Mouse (Mus musculus): Measurements from ENCODE around the gene Chmp2b. TPM values are rescaled to one million over a fixed set of nuclear protein-coding genes. Genes with fewer than 3 reads are reported as not detected.

Gene Chmp2b
- polyA plus RNA-seq, 1 experiment from 2014 or later, result 91.9 TPM

DNA sequence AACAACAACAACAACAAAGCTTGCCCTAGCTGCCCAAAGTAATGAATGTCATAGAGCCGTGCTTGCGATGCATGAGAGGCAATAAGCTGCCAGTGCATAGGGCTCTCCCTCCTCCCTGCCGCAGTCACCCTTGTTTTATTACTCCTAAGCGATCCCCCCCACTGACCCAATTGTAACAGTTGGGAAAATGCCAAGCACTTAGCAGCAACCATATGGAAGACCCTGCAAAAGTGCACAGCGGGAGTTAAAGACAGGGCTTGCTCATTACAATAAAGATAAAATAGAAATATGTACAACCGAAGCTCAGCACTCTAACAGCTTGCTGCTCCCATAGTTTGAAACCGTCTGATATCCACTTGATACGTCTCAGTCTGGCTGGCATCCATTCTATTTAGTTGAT, 1.8 kb upstream of the Chmp2b start:
- Histone ChIP-seq H3K27me3 (ENCODE audit: control insufficient read depth, insufficient read depth, low read length) (no peaks in the 10 kb centered on the region), H3K9ac (ENCODE audit: low read depth, low read length) (no peak overlapping the region), H3K4me1 (ENCODE audit: control insufficient read depth, insufficient read depth, low read length) (peaks cover 5% of the 10 kb centered on the region; the same call in 1 of the 2 replicates), H3K36me3 (ENCODE audit: control insufficient read depth, insufficient read depth, low read length) (no peaks in the 10 kb centered on the region), H3K4me3 (ENCODE audit: low read length) (no peak overlapping the region), H3K9me3 (ENCODE audit: control insufficient read depth, low read length) (no peaks in the 10 kb centered on the region), H3K27ac (ENCODE audit: low read depth, low read length) (no peak overlapping the region), H3K4me2 (replicated peaks; ENCODE audit: low read depth, low read length) (no peak overlapping the region)
- WGBS, result 36% methylated on average over 8 of the region's 8 CpGs
- ATAC-seq (ENCODE audit: low FRiP score, low TSS enrichment), result no peak

DNA sequence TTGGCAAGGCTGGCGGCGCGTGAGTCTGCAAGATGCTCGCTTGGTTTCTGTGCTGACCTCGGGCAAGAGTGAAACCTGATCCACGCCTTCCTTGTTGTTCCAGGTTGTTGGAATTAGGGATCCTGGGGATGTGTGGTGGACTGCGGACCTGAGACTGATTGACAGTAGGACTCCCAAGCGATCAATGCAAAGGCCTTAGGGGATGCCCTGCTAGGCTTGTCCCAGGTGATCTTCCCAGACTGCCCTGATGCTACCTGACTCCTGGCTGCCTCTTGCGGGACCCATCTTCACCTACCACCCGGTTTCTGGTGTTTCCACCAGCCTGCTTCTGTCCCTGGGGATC, 309 bp upstream of the Chmp2b start:
- H3K4me2 ChIP-seq (replicated peaks; ENCODE audit: low read depth, low read length), result peak overlapping the region; percentile 76
- H3K9ac ChIP-seq (ENCODE audit: low read depth, low read length), result peak overlapping the region; percentile 85
- WGBS, result under 1% methylated on average over 10 of the region's 10 CpGs
- H3K27me3 ChIP-seq (ENCODE audit: control insufficient read depth, insufficient read depth, low read length), result no peaks in the 10 kb centered on the region
- H3K27ac ChIP-seq (ENCODE audit: low read depth, low read length), result no peak overlapping the region
- no peaks in the 10 kb centered on the region for H3K36me3 ChIP-seq (ENCODE audit: control insufficient read depth, insufficient read depth, low read length)
- peak; percentile 74 for ATAC-seq (ENCODE audit: low FRiP score, low TSS enrichment)
- H3K4me3 ChIP-seq (ENCODE audit: low read length), result peak overlapping the region; percentile 86
- no peaks in the 10 kb centered on the region for H3K9me3 ChIP-seq (ENCODE audit: control insufficient read depth, low read length)
- peaks cover 5% of the 10 kb centered on the region; the same call in 1 of the 2 replicates for H3K4me1 ChIP-seq (ENCODE audit: control insufficient read depth, insufficient read depth, low read length)

DNA sequence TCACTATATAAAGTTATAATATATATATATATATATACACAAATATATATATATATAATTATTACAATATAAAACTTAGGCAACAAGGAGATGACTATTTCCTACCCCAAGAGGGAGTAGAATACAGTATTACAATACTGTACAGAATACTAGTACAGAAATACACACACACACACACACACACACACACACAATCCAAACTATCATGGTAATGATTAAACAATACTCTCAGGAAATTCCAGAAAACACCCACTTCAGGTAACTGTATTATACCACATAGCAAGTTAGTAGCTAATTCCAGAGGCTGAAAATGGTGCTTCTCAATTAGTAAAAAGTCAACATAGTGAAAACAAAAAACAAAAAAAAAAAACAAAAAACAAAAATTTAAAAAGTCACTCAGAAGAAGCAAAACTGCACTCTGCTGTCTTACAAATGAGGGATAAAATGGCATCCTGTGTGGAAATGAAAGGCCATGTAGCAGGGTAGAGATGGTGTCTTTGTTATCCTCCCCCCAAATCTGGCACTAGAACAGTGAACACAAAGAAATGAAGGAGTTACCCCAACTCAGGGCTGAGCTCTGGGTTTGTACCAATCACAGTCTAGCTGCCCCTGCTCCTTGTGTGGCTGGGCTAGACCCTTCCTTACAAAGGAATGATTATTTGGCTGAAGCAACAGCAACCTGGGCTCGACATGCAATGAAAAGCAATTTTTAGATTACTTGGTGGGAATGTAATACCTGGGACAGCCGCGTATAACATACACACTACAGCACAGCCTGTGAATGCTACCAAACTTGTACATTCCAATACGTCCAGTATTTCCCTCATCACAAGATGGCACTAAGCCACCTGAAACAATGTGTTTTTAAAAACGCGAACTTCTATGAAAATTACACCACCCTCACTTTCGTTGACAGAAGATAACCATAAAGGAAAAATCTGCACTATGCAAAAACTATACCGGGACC, 1.2 kb downstream of the Chmp2b start:
- peak overlapping the region; percentile 76 for H3K4me2 ChIP-seq (replicated peaks; ENCODE audit: low read depth, low read length)
- no peak for ATAC-seq (ENCODE audit: low FRiP score, low TSS enrichment)
- H3K4me1 ChIP-seq (ENCODE audit: control insufficient read depth, insufficient read depth, low read length), result peaks cover 5% of the 10 kb centered on the region; the same call in 1 of the 2 replicates
- WGBS, result 13% methylated on average over 8 of the region's 8 CpGs
- no peaks in the 10 kb centered on the region for H3K36me3 ChIP-seq (ENCODE audit: control insufficient read depth, insufficient read depth, low read length)
- no peaks in the 10 kb centered on the region for H3K9me3 ChIP-seq (ENCODE audit: control insufficient read depth, low read length)
- H3K9ac ChIP-seq (ENCODE audit: low read depth, low read length), result peak overlapping the region; percentile 85
- H3K27ac ChIP-seq (ENCODE audit: low read depth, low read length), result 0 out of 2 replicates have a peak overlapping the region, but pooled peaks have one; percentile 24
- H3K27me3 ChIP-seq (ENCODE audit: control insufficient read depth, insufficient read depth, low read length), result no peaks in the 10 kb centered on the region
- peak overlapping the region; percentile 86 for H3K4me3 ChIP-seq (ENCODE audit: low read length)

DNA sequence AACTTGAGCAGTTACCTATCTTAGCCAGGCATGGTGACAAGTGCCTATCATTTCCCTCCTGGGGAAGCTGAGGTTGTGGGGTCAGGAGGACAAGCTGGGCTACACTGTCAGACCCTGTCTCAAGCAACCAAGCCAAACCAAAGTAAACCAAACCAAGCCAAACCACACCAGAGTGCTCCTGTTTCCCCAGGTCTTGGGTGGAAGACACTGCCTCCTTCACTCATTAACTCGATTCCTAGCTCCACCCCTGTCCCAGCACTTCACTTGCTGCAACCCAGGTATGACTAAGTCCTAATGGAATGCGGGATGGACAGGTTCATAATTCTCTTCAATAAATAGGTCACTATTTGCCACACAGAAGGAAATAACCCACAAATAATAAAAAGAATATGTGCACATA, 2.9 kb downstream of the Chmp2b start:
- H3K9ac ChIP-seq (ENCODE audit: low read depth, low read length), result no peak overlapping the region
- no peak overlapping the region for H3K4me2 ChIP-seq (replicated peaks; ENCODE audit: low read depth, low read length)
- no peaks in the 10 kb centered on the region for H3K9me3 ChIP-seq (ENCODE audit: control insufficient read depth, low read length)
- H3K27ac ChIP-seq (ENCODE audit: low read depth, low read length), result no peak overlapping the region
- no peak overlapping the region for H3K4me3 ChIP-seq (ENCODE audit: low read length)
- no peaks in the 10 kb centered on the region for H3K27me3 ChIP-seq (ENCODE audit: control insufficient read depth, insufficient read depth, low read length)
- WGBS, result 72% methylated on average over 2 of the region's 2 CpGs
- ATAC-seq (ENCODE audit: low FRiP score, low TSS enrichment), result no peak
- H3K36me3 ChIP-seq (ENCODE audit: control insufficient read depth, insufficient read depth, low read length), result no peaks in the 10 kb centered on the region
- H3K4me1 ChIP-seq (ENCODE audit: control insufficient read depth, insufficient read depth, low read length), result peaks cover 5% of the 10 kb centered on the region; the same call in 1 of the 2 replicates

DNA sequence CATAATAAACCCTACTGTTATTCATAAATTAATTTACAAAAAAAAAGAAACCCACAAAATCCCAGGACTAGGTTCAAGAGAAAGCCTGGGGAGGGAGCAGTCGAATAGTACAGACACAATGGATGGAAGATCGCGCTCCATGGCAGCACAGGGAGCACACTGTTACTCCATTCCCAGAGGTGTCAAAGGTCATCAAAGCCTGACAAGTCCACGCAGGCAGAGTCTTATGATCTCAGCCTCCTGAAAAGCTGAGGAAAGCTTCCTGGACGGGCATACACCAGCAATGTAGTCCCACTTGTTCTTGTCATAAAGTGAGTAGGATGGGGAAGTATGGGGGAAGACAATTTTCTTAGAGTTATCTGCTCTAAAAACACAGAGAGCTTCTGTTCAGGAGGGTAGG, 5.2 kb downstream of the Chmp2b start:
- ATAC-seq (ENCODE audit: low FRiP score, low TSS enrichment), result no peak
- Histone ChIP-seq H3K9ac (ENCODE audit: low read depth, low read length) (no peak overlapping the region), H3K4me2 (replicated peaks; ENCODE audit: low read depth, low read length) (no peak overlapping the region), H3K4me3 (ENCODE audit: low read length) (no peak overlapping the region), H3K9me3 (ENCODE audit: control insufficient read depth, low read length) (no peaks in the 10 kb centered on the region), H3K27ac (ENCODE audit: low read depth, low read length) (no peak overlapping the region), H3K36me3 (ENCODE audit: control insufficient read depth, insufficient read depth, low read length) (no peaks in the 10 kb centered on the region), H3K27me3 (ENCODE audit: control insufficient read depth, insufficient read depth, low read length) (no peaks in the 10 kb centered on the region), H3K4me1 (ENCODE audit: control insufficient read depth, insufficient read depth, low read length) (peaks cover 5% of the 10 kb centered on the region; the same call in 1 of the 2 replicates)
- 69% methylated on average over 5 of the region's 5 CpGs for WGBS

DNA sequence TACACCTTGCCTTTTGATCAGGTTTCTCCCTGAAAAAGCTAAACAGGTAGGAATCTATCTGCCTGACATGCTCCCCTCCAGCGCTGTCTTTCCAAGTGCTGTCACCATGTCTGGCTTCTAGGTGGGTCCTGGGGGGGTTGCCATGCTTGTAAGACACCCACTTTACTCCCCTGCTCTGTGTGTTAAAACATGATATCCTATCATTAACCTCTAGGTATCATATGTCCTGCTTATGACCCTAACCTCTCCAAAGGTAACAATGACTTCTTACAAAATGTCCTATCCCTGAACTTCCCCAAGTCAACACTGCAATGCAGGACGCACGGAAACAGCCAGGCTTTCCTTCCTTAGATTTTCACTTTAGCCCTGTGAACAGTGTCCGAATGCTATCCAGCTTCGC, 8.3 kb downstream of the Chmp2b start:
- Histone ChIP-seq H3K4me1 (ENCODE audit: control insufficient read depth, insufficient read depth, low read length) (no peaks in the 10 kb centered on the region), H3K9ac (ENCODE audit: low read depth, low read length) (no peak overlapping the region), H3K9me3 (ENCODE audit: control insufficient read depth, low read length) (no peaks in the 10 kb centered on the region), H3K36me3 (ENCODE audit: control insufficient read depth, insufficient read depth, low read length) (no peaks in the 10 kb centered on the region), H3K27ac (ENCODE audit: low read depth, low read length) (no peak overlapping the region), H3K27me3 (ENCODE audit: control insufficient read depth, insufficient read depth, low read length) (no peaks in the 10 kb centered on the region), H3K4me2 (replicated peaks; ENCODE audit: low read depth, low read length) (no peak overlapping the region), H3K4me3 (ENCODE audit: low read length) (no peak overlapping the region)
- ATAC-seq (ENCODE audit: low FRiP score, low TSS enrichment), result peak; percentile 45; the same call in 1 of the 2 replicates
- WGBS, result 58% methylated on average over 5 of the region's 5 CpGs

DNA sequence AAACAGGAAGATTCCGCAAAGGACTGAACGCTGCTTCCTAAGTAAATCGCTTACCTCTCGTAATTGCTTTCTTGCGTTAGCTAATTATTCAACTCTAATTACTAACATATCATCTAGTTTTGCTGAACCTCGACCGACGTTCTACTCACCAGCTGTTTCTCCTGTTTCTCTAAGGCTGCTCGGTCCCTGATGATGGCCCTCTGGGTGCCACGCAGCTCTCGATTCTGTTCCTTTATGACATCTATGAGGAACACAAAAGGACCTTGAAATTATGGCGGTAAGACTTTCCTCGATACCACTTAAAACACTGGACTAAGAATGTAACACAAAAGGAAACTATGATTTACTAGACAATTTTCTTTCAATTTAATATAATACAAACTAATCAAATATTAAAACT, 11.7 kb downstream of the Chmp2b start:
- no peak overlapping the region for H3K4me2 ChIP-seq (replicated peaks; ENCODE audit: low read depth, low read length)
- no peak overlapping the region for H3K4me3 ChIP-seq (ENCODE audit: low read length)
- WGBS, result 89% methylated on average over 13 of the region's 13 CpGs
- no peak for ATAC-seq (ENCODE audit: low FRiP score, low TSS enrichment)
- H3K36me3 ChIP-seq (ENCODE audit: control insufficient read depth, insufficient read depth, low read length), result peaks cover 3% of the 10 kb centered on the region; the same call in 1 of the 2 replicates
- H3K27ac ChIP-seq (ENCODE audit: low read depth, low read length), result no peak overlapping the region
- no peak overlapping the region for H3K9ac ChIP-seq (ENCODE audit: low read depth, low read length)
- H3K9me3 ChIP-seq (ENCODE audit: control insufficient read depth, low read length), result no peaks in the 10 kb centered on the region
- no peaks in the 10 kb centered on the region for H3K4me1 ChIP-seq (ENCODE audit: control insufficient read depth, insufficient read depth, low read length)
- no peaks in the 10 kb centered on the region for H3K27me3 ChIP-seq (ENCODE audit: control insufficient read depth, insufficient read depth, low read length)

DNA sequence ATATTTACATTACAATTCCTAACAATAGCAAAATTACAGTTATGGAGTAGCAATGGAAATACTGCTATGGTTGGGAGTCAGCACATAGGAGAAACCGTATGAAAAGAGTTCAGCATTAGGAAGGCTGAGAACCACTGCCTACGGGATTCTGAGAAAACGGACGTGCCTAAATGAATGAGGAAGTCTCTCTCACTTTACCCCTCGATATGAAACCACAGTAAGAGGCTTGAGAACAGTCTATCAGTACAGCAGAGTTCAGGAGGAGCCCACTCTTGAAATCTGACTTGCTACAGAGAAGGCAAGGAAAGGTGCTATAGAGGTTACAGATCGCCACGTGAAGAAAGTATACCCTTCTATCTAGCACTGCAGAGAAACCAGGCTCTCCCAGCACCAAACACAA, 13.6 kb downstream of the Chmp2b start:
- H3K9me3 ChIP-seq (ENCODE audit: control insufficient read depth, low read length), result no peaks in the 10 kb centered on the region
- H3K9ac ChIP-seq (ENCODE audit: low read depth, low read length), result no peak overlapping the region
- WGBS, result 89% methylated on average over 7 of the region's 7 CpGs
- H3K4me1 ChIP-seq (ENCODE audit: control insufficient read depth, insufficient read depth, low read length), result no peaks in the 10 kb centered on the region
- H3K4me2 ChIP-seq (replicated peaks; ENCODE audit: low read depth, low read length), result no peak overlapping the region
- peaks cover 15% of the 10 kb centered on the region; the same call in 1 of the 2 replicates for H3K36me3 ChIP-seq (ENCODE audit: control insufficient read depth, insufficient read depth, low read length)
- H3K27ac ChIP-seq (ENCODE audit: low read depth, low read length), result no peak overlapping the region
- H3K27me3 ChIP-seq (ENCODE audit: control insufficient read depth, insufficient read depth, low read length), result no peaks in the 10 kb centered on the region
- ATAC-seq (ENCODE audit: low FRiP score, low TSS enrichment), result no peak
- H3K4me3 ChIP-seq (ENCODE audit: low read length), result no peak overlapping the region

DNA sequence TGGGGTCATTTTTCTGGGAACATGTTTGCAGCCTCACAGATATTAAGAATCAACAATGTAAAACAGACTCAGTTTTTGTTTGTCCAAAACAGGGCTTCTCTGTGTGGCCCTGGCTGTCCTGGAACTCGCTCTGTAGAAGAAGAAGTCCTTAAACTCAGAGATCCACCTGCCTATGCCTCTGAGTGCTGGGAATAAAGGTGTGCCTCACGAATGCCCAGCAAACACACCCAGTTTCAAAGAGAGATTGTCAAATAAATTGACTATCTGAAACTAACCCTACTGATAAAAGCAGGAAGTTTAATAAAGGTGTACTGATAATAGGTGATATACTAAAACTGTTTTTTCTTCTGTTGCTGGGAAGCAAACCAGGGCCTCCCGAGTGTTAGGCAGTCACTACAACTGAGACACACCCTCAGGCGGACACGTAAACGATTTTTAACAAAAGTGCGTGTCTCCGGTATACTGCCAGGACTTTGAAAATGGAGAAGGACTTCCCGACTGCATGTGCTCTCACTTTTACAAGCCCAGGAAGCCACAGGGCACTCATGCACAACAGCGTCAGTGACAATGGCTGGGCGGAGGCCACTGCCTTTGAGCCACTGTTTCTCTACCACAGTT, 18.7 kb downstream of the Chmp2b start:
- H3K4me1 ChIP-seq (ENCODE audit: control insufficient read depth, insufficient read depth, low read length), result no peaks in the 10 kb centered on the region
- H3K27me3 ChIP-seq (ENCODE audit: control insufficient read depth, insufficient read depth, low read length), result no peaks in the 10 kb centered on the region
- WGBS, result 83% methylated on average over 11 of the region's 11 CpGs
- H3K9me3 ChIP-seq (ENCODE audit: control insufficient read depth, low read length), result no peaks in the 10 kb centered on the region
- no peak overlapping the region for H3K27ac ChIP-seq (ENCODE audit: low read depth, low read length)
- H3K9ac ChIP-seq (ENCODE audit: low read depth, low read length), result no peak overlapping the region
- H3K36me3 ChIP-seq (ENCODE audit: control insufficient read depth, insufficient read depth, low read length), result peaks cover 32% of the 10 kb centered on the region
- no peak overlapping the region for H3K4me3 ChIP-seq (ENCODE audit: low read length)
- H3K4me2 ChIP-seq (replicated peaks; ENCODE audit: low read depth, low read length), result no peak overlapping the region
- ATAC-seq (ENCODE audit: low FRiP score, low TSS enrichment), result no peak
